Mouse (Mus musculus) G1E-ER4 (cell line): ENCODE results near the gene Ccnk. TPM values are rescaled to one million over a fixed set of nuclear protein-coding genes. Genes with fewer than 3 reads are reported as not detected.

Source experiments
- GATA1 ChIP-seq: IDR thresholded peaks from one replicate; pipeline ENCODE4 v1.8.0; 2012; ENCODE audit warnings: low read length, inconsistent platforms
- polyA plus RNA-seq: library from polyadenylated mRNA; stranded (reverse); fragments of >175 nt; gene quantifications from 2 replicates; pipeline ENCODE4 v1.2.3, GENCODE M21; 2012

Ccnk gene
- polyA plus RNA-seq, 1 experiment: 159 TPM

DNA sequence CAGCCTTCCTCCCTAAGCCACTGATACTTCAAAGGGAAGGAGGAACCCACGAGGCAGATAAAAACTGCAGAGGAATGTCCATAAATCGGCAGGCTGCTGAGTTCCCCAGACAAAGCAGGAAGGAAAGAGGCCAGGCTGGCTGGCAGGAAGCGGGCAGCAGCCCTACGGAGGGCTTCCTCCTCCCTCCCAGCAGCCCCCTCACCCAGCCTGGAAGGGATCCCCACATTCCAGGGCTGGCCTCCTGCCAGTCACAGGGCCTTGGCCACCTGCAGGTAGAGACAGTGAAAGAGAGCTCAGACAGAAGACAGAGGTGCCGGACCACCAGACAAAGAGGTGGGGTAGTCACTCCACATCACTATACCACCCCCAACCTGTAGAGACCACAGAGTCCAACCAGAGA is 32.7 kb downstream of the Ccnk start:
- no peak for TF ChIP-seq GATA1

GRCm38 (mm10) chr12:108212476-108212875 is 33.1 kb downstream of the Ccnk start:
- TF ChIP-seq GATA1: no peak

DNA sequence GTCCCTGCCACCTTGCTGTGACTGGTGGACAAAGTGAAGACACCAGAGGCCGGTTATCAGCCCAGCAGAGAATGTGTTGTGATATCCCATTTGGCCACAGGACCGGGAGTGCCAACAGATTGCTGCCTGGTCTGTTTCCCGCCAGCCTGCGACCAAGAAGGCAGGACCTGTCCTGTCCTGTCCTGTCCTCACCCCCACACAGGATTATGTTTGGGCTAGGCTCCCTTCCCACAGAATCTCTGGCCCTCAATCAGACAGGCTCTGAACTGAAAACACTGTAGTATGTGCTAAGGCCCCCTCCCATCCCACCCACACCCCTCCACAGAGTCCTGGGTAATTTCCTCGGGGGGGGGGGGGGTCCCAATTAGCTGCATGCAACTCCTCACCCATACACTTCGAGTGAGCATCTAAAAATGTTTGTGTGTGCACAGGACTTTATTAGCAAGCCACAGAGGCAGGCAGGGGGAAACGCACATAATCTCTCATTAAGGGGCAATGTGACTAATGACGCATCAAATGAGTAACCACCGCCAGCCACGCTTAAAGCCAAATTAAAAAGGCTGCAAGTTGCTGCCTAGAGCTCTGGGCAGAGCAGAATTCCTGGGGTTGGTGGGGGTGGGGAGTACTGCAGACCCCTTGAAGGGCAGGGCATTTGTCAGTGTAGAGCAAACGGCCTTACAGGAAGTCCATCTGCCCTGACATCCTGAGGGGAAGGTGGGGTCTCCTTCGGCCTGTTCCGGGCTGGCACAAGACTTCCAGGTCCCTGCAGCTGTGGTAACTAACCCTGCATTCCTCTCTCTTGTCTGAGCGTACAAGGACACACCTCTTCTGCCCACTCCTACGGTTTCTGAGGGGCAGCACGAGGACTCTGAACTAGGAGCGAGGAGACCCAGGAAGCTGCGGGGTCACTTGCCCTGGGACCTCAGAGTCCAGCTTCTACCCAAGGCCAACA is 34.0 kb downstream of the Ccnk start:
- TF ChIP-seq GATA1: no peak

DNA sequence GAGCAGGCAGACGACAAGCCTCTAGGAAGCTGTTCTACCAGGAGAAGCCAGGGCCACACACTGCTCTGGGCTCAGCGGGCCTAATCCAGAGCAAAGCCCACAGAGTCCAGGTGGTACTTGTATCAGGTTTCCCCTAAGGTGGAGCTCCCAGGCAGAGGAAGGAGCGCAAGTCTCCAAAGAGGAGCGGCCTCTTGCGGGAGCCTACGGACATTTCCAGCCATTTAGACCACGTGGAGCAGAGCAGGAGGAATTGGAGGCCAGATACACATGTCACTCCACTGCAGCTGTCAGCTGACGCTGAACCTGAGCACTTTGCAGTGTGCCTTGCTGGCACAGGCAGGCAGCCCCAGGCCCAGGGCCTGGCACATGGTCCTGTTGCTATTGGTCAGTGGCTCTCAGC is 35.7 kb downstream of the Ccnk start:
- no peak for TF ChIP-seq GATA1

- TF ChIP-seq GATA1: no peak
Measured at GRCm38 (mm10) chr12:108216611-108217370, 37.4 kb downstream of the Ccnk start.

DNA sequence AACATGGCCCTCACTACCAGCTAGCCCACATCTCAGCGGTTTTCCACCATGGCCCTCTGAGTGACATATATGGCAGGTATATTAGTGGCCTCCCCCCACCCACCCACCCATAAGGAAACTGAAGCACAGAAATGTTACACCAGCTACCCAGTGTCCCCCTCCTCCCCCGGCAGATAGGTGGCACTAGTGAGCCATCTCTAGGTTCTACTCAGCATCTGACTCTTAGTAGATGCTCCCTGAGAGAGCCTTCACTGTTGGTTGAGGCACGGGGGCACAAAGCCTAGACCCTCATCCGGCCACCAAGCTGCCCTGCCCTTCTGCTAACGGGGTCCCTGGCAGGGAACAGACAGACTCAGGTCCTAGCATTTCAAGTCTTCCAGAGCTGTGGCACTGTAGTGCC is 38.2 kb downstream of the Ccnk start:
- no peak for TF ChIP-seq GATA1

GRCm38 (mm10) chr12:108219163-108219562 is 39.8 kb downstream of the Ccnk start:
- no peak for TF ChIP-seq GATA1

GRCm38 (mm10) chr12:108219825-108220616 is 40.6 kb downstream of the Ccnk start:
- no peak for TF ChIP-seq GATA1

DNA sequence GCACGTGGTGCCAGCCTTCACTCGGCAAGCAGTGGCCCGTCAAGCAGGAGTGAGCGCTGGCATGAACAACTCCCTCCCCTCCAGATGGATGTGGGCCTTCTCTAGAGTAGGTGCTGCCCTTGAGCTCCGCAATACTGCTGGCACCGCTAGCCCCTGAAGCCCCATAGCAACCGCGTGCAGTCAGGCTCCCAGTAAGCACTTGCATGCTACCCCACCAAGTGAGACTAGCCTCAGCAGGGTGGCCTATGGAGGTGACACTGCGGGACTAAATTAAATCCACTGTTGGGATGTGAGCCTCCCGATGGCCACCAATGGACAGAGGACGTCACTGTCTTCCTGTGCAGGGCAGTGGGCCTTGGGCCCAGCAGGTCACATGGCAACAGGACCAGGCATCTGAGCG is 41.2 kb downstream of the Ccnk start:
- no peak for TF ChIP-seq GATA1

- TF ChIP-seq GATA1: no peak
Measured at GRCm38 (mm10) chr12:108221206-108221605, 41.8 kb downstream of the Ccnk start.

DNA sequence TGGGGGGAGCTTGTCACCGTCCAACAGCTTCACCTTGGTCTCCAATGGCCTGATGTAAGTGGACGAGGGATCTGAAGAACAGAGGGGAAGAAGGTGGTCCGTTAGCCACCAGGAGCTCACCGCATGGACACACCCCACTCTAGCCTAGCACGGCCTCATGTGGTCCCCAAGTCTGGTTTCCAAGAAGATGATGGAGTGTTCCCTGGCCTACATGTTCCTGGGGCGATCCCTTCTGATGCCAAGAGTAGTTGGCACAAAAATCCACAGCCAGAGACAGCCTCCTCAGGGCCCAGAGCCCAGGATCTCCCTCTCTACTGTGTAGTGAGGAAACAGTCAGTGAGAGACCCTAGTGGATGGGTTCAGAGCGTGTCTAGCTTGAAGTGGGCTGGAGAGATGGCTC is 42.3 kb downstream of the Ccnk start:
- TF ChIP-seq GATA1: no peak

- no peak for TF ChIP-seq GATA1
Measured at GRCm38 (mm10) chr12:108223357-108223756, 44.0 kb downstream of the Ccnk start.

GRCm38 (mm10) chr12:108225781-108226180 is 46.4 kb downstream of the Ccnk start:
- no peak for TF ChIP-seq GATA1

- no peak for TF ChIP-seq GATA1
Measured at GRCm38 (mm10) chr12:108226216-108226615, 46.8 kb downstream of the Ccnk start.

DNA sequence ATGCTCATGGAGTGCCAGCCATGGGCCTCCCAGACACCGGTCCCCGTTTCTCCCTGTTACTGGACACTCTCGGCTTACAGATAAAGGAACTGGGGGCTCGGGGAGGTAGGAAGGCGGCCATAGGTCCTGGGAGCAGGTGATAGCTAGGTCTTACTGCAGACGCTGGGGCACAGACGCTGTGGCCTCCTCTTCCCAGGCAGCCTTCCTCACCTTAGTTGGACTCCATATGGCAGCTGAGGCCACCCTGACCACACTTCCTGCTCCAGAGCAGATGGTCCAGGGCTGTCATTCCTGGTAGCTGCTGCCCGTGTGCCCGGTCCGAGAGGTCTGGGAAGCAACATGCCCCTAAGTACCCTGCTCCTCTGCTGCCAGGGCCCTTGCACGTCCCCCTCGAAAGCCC is 47.6 kb downstream of the Ccnk start:
- no peak for TF ChIP-seq GATA1

DNA sequence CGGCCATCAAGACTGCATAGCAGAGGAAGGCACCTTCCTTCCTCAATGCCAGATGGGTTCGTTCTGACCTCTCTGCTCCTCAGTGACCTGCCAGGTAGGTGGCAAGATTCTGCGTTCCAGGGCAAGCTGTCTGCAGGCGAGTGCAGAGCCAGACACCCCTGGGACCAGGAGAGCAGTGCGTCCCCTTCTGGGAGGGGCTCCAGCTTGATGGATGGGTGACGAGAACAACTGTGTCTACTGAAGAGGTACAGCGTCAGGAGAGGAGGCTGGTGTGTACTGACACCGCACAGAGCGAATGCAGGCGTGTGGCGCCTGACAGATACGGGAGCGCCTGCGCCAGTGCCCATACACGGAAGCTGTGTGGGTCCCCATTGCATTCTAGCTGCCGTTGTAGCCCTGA is 48.1 kb downstream of the Ccnk start:
- TF ChIP-seq GATA1: no peak

DNA sequence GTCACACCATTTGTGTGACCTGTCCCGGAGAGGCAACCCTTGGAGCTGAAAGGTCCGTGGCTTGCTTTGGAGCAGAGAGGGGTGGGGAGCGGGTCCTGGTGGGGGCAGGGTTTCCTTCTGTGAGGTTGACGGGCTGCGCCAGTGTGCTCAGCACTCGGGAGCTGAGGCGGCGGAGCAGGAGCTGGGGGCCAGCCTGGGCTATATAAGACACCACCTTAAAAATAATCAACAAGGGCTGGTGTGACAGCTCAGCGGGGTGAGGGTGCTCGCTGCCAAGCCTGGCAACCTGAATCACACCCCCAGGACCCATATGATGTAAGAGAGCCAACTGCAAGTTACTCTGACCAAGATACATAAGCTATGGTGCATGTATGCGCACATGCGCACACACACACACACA is 50.7 kb downstream of the Ccnk start:
- TF ChIP-seq GATA1: no peak
